Mouse (Mus musculus) ovary, adult 10 weeks (tissue): ENCODE results near the gene E2f1. TPM values are rescaled to one million over a fixed set of nuclear protein-coding genes. Genes with fewer than 3 reads are reported as not detected.

Experiments used
- polyA plus RNA-seq: library from polyadenylated mRNA; stranded (reverse); fragments of 350-450 nt; fragmentation: Illumina TruSeq; extraction: RNeasy Lipid Tissue Mini Kit (QIAGEN cat#74804); gene quantifications from one replicate; pipeline ENCODE4 v1.2.3, GENCODE M21; 2014

The E2f1 gene
- 0.17 TPM for polyA plus RNA-seq

GRCm38 (mm10) chr2:154569836-154570286, at the start of gene E2f1:
Gene E2f1 (minus strand): TSS chr2:154569892.

DNA sequence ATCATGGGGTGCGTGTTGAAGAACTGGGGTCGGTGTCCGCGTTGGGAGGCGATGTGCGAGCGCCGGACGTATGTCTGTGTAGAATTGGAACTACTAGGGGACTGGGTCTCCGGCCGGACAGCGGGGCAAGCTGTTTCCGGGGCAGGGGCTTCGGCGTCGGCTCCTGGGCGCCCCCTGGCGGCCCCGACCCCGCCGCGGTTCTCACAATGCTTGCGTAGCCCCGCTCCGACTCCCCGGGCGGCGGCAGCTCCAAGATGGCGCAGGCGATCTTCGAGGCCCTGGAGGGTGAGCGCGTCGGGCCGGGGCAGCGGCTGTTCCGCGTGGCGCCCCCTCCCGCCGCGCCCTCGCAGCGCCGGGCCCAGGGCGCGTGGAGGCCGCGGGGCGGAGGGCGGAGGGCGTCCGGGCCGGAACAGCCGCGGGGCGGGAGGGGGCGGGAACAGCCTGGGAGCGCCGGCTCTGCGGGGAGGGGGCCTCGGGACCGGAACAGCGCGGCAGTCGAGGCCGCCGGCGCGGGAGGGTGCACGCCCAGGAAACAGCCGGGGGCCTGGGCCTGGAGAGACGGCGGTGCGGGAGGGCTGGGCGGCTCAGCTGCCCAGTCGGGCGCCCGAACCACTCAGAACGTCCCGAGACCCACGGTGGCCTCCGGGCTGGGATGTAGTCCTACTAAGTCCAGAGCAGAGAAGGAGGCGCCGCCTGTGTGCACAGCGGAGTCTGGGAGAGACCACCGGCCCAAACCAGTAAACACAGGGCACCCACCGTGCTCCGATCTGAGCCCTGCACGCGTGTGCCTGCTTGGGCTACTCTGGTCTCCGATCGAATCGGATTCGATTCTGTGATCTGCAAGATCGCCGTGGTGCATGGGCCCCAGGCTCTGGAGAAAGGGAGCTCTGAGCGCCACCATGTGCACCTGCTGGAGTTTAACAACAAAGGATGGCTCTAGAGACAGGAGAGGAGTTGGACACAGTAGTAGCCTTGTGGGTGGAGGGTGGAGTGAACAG, 43.7 kb upstream of the E2f1 start, which contains the start of the genes Zfp341 and 4930519P11Rik:
Gene Zfp341 (plus strand): TSS at position 180 of the 998 bp plus-strand sequence.
Gene 4930519P11Rik (minus strand): TSS at position 320 of the 998 bp plus-strand sequence.

GRCm38 (mm10) chr2:154603638-154604153, 34.0 kb upstream of the E2f1 start, which contains the start of gene Pxmp4:
Gene Pxmp4 (minus strand): TSS chr2:154603708.

GRCm38 (mm10) chr2:154558264-154559039, 11.2 kb downstream of the E2f1 start, which contains the start of gene Necab3:
Gene Necab3 (minus strand): TSS chr2:154558890.

GRCm38 (mm10) chr2:154551476-154551875, 18.2 kb downstream of the E2f1 start, which contains the start of gene Actl10:
Gene Actl10 (plus strand): TSS chr2:154551776.

DNA sequence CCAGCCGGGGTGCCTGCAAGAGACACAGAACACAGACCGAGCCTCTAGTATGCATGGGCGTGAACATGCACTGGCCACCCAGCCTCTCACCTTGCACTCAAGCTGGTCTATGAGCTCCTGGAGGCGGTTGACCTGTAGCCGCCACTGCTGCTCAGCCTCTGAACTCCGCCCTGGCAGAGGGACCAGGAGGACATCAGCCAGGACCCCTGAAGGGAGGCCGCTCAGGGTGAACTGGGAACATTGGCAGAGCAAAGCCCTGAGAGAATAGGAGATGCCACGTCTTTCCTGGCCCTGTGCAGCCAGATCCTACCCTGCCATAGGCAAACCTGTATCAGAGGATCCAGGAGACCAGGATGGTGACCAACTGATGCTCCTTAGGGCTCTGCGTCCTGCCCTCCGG, 23.0 kb downstream of the E2f1 start, which contains the start of gene 1700003F12Rik:
Gene 1700003F12Rik (plus strand): TSS at position 375 of the 400 bp plus-strand sequence.

Other genes with a start within 250 kb of the E2f1 start
- 8.2 TPM for gene Cdk5rap1, start 196.9 kb downstream of the E2f1 start, polyA plus RNA-seq
- gene Snta1, start 161.8 kb downstream of the E2f1 start, polyA plus RNA-seq = not detected
- 26.1 TPM for gene Cbfa2t2, start 133.4 kb downstream of the E2f1 start, polyA plus RNA-seq
- gene 1700003F12Rik, start 22.8 kb downstream of the E2f1 start, polyA plus RNA-seq = not detected
- gene Actl10, start 18.1 kb downstream of the E2f1 start, polyA plus RNA-seq = not detected
- gene Necab3, start 11.0 kb downstream of the E2f1 start, polyA plus RNA-seq = not detected
- gene Pxmp4, start 33.8 kb upstream of the E2f1 start, polyA plus RNA-seq = 6.0 TPM
- 0.23 TPM for gene Zfp341, start 43.4 kb upstream of the E2f1 start, polyA plus RNA-seq
- gene 4930519P11Rik, start 43.5 kb upstream of the E2f1 start, polyA plus RNA-seq = not detected
- gene Chmp4b, start 81.8 kb upstream of the E2f1 start, polyA plus RNA-seq = 73.3 TPM
- not detected for gene Gm14214, start 200.1 kb upstream of the E2f1 start, polyA plus RNA-seq
- gene Raly, start 221.2 kb upstream of the E2f1 start, polyA plus RNA-seq = 202 TPM
- not detected for gene a, start 221.5 kb upstream of the E2f1 start, polyA plus RNA-seq